Mouse (Mus musculus) adrenal gland, adult 8-10 months (tissue): ENCODE results near the gene Fam53b. TPM values are rescaled to one million over a fixed set of nuclear protein-coding genes. Genes with fewer than 3 reads are reported as not detected.
"Not testable (repeated sequence)": the region's sequence is repeated elsewhere in the genome, so short reads cannot be mapped to it uniquely, and the experiment has no call there.

Source experiments
- DNase-seq: peaks from one replicate; pipeline ENCODE4 v3.0.0; 2022
- total RNA-seq, 4 experiments: library from RNA; stranded (reverse); gene quantifications; 2 replicates each; pipeline ENCODE4 v1.2.4; 2022

The Fam53b gene
- total RNA-seq, 4 experiments from 2014 or later, result 84.3 to 115 (median 87.7) TPM

DNA sequence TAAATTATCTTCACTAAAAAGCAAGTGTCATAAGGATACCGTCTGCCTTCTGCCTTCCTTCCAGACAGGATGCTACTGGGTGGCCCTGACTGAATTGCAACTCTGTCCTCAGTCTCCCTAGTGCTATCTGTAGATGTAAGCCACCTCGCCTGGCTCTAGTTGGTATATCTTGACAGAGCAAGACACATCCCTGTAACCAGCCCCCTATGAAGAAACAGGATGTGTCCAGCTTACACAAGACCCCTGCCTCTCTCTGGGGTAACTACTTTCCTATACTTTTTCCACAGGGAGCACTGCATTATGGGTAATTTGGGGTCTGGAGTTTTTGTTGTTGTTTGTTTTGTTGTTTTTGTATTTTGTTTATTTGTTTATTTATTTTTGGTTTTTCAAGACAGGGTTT lies 137.8 kb downstream of the Fam53b start:
- DNase-seq, result no peak

DNA sequence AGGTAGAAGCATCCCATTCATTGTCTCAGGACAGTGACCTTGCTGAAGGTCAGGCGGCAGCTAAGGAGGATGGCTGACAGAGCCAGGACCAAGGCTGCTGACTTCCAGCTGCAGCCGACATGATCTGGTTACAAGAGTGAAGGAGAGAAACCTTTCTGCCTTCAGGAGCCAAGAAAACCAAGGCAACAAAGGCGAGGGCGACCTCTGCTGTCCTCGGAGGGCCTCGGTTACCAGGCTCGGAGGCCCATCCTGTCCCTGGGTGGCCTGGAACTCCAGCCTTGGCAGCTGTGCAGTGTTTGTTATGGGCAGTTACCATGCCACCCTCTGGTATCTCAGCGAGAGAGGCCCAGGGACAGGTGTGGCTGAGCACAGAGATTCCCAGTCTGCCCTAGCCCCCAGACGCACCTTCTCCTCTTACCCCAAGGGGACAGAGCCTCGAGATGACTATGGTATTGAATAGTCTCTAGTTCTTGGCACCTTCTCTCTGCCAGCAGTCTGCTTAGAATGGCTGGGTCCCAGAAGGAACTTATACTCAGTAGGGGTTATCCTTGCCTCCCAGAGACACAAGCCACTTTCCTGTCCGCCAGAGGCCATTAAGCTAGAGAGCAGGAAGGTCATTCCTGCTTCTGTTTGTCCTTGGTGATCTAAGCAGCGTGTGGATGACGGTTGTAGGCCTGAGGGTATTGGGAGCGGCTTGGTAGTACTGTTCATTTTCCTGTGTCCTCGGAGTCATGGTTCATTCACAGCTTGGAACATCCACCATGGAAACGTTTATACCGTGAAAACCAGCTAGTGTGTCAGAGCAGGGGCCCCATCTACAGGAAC lies 139.5 kb downstream of the Fam53b start:
- DNase-seq, result peak; percentile 59

DNA sequence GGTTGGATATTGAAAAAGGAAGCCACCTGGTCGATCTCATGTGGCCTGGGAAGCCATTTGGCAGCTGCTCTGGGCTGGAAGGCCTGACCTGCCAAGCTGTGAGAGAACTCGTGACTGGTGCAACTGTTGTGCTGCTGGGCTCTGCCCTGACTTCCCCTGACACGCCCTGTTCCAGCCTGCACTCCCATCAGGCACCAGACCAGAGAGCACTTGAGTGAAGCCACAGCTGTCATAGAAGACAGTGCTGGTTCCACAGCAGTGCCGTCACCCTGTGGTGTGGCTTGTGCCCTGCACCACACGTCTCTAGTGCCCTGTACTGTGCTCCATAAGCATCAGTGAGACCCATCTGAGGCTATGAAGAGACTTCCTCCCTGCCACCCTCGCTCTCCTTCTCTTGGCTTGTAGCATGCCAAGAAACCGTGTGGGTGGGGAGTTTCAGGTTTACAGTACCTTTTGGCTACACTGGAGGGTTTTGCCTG lies 141.2 kb downstream of the Fam53b start:
- peak; percentile 41 for DNase-seq

DNA sequence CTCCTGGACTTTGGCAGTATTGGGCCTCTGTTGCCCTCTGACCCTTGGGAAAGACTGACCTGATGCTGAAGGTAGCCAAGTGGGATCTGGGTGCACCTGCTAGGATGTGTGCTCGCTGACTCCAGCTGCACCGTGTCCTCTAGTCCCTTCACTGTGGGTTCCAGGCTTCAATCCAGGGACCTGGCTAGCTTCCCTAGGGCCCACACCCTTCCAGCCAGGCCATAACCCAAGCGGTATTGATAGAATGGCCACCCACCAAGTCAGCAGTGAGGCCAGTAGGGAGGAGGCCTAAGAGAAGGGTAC lies 142.9 kb downstream of the Fam53b start:
- no peak for DNase-seq

DNA sequence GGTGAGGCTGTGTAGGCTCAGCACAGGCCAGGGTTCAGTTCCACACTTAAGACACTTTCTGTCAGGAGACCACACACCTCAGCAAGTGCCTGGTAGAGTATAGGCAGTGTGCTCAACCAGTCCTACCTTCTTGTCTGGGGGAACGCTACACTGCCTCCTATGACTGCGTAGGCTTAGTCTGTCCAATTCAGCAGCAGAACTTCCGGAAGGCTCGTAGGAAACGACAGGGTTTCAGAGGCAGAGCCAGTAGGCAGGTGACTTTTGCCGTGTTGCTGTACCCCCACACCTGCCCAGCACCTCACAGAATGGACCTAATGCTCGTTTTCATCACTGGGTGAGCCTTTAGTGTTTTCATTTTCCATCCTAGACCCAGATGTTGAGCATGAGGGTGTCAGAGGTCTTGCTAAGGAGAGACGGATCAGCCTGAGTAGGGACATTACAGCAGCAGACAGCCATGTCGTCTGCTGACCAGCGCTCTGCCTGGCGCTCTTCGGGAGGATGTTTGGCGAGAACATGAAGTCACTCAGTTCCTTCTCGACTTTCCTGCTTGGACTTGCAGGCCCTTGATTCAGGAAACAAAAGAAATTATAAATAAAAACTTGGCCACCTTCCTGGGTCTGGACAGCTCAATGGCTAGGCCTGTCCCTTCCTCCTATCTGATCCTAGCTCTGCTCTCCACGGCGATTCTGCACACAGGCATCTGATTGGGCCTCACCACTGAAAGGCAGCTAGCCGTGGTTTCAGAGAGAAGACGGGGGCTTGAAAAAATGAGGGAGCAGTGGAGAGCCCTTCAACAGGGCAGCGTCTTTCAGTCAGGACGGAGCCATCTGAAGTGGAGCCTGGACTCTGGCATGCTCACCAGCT lies 143.5 kb downstream of the Fam53b start:
- no peak for DNase-seq

DNA sequence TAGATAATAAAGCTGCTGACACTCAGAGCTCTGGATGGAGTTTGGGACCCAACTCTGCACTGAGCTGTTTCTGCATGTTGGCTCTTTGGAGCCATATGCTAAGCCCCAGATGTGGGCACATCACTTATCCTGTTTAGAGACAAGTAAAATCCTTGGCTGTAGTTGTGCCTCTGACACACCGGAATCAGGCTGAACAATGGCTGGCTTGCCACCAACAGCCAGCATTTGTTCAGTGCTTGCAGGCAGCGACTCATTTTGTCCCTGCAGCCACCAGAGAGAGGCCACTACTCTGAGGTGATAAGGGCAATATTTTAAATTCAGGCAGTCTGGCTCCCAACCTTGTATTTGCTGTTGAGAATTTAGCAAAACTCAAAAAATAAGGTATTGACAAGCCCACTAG lies 145.1 kb downstream of the Fam53b start:
- no peak for DNase-seq

DNA sequence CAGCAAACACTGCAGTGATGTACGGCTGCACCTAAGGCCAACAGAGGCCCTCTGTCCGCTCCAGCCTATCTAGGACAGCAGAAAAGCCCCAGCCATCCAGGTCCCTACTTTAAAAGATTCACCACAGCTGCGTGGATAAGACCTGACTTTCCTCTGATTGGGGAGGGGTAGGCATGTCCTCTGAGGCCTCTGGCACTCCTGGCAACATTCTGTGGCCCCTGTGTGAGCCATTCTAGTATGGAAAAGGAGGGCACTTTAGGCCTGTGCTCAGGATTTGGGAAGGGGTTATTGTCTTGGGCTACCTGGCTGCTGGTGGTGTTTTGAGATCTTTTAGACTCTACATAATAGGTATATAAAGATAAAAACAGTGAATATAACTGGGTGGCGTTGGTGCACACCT lies 147.2 kb downstream of the Fam53b start:
- no peak for DNase-seq

DNA sequence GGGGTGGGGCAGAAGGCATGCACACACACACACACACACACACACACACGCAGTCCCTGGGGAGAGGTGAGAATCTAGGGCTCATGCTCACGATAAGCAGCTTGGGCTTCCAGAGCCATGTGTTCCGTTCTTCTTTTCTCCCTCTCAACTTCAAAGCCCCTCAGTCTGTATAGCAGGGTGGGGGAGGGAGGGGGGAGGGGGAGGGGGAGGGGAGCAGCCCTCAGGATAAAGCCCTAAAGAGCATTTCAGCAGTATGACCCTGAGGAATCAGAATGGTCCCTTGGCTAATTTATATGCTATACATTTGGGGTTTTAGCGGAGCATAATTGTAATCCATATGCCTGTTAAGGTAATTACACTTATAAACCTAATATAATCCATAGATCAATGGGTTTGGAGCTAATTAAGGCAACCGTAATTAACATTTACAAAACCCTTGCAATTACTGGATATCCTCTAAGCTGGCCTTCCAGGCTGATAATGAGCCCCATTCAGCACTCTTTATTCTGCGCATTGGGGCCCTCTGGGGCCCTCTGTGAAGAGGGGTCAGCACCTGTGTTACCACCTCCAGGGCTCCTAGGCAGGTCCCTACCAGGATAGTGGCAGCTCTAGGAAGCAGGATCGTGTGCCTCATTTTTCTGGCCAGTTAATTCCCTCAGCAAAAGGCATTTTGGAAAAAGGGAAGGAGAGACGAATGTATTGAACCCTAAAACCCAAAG lies 147.9 kb downstream of the Fam53b start:
- DNase-seq, result no peak

DNA sequence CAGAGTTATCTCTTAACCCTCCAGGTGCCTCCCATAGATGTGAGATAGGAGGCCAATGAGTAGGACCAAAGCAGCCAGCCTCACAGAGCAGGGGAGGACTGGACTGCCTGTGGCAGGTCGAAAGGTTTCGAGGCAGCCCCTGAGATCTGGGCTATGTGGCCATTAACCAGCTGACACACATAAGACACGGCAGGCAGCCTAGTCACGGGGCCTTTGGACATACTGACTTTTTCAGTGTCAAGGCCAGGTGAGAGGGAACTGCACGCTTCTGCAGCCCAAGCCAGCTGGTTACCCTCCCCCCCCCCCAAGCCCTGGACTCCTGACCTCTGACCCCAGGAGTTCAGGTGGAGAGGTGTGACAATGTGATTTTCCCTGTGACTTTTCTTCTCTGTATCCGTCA lies 148.9 kb downstream of the Fam53b start:
- no peak for DNase-seq

DNA sequence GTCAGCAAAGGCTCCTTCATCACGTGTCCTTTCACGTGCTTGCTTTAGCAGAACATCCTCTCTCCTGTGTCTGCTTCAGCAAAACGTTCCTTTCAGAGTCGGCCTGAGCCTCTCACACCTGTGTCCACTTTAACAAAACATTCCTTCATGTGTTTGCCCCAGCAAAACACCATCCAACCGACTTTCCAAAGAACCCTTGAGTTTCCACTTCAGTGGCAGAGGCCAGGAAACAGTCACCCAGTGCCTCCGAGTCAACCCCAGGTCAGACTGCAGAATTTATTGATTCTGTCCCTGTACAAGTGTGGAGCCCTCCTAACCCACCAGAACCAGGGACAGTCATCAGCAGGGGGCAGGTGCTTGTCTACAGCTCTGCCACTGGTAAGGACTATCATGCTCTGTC lies 150.9 kb downstream of the Fam53b start:
- DNase-seq, result not testable (repeated sequence)

Other genes starting within 250 kb of the Fam53b start
- 100 to 1,000 TPM; 140 to 156 (median 148) TPM for gene Oat, start 237.5 kb downstream of the Fam53b start, total RNA-seq
- gene Nkx1-2, start 214.2 kb downstream of the Fam53b start, total RNA-seq, result not detected
- gene Lhpp, start 203.2 kb downstream of the Fam53b start, total RNA-seq, result 10 to 100 TPM; 26.7 to 38.0 (median 29.8) TPM
- 10 to 100 TPM; 25.1 to 38.6 (median 32.1) TPM for gene Eef1akmt2, start 38.8 kb upstream of the Fam53b start, total RNA-seq
- 10 to 100 TPM; 30.5 to 39.6 (median 34.8) TPM for gene Abraxas2, start 45.3 kb upstream of the Fam53b start, total RNA-seq
- gene Zranb1, start 117.3 kb upstream of the Fam53b start, total RNA-seq, result 10 to 100 TPM; 33.4 to 37.8 (median 36.2) TPM